Mouse (Mus musculus) kidney, embryonic 15.5 days (tissue): ENCODE data around the gene Abcb1a. TPM values are rescaled to one million over a fixed set of nuclear protein-coding genes. Genes with fewer than 3 reads are reported as not detected.
"Not testable (repeated sequence)": the region's sequence is repeated elsewhere in the genome, so short reads cannot be mapped to it uniquely, and the experiment has no call there.

Source experiments
- ATAC-seq: fragments of 200-750 bp; cut with Nextera tagmentation; replicated peaks from 2 replicates; pipeline ENCODE4 v1.8.0; 2017; ENCODE audit warnings: moderate TSS enrichment; ENCODE audit not compliant: low FRiP score
- H3K27ac ChIP-seq: fragments of 300-500 bp; sonication (generic); 2 replicates; pipeline ENCODE4 v1.5.1; 2015; ENCODE audit warnings: mild to moderate bottlenecking, inconsistent platforms
- H3K27me3 ChIP-seq: fragments of 300-500 bp; sonication (generic); 2 replicates; pipeline ENCODE4 v1.6.1; 2015; ENCODE audit warnings: inconsistent platforms
- H3K36me3 ChIP-seq: fragments of 300-500 bp; sonication (generic); 2 replicates; pipeline ENCODE4 v1.6.1; 2015; ENCODE audit warnings: inconsistent platforms
- H3K4me1 ChIP-seq: fragments of 300-500 bp; sonication (generic); 2 replicates; pipeline ENCODE4 v1.6.1; 2015; ENCODE audit warnings: inconsistent platforms
- H3K4me2 ChIP-seq: fragments of 300-500 bp; sonication (generic); 2 replicates; pipeline ENCODE4 v1.6.1; 2015; ENCODE audit warnings: moderate library complexity, mild to moderate bottlenecking, inconsistent platforms
- H3K4me3 ChIP-seq: fragments of 300-500 bp; sonication (generic); replicated peaks from 2 replicates; pipeline ENCODE4 v1.5.1; 2015; ENCODE audit warnings: mild to moderate bottlenecking, inconsistent platforms
- H3K9ac ChIP-seq: fragments of 300-500 bp; sonication (generic); 2 replicates; pipeline ENCODE4 v1.6.1; 2015; ENCODE audit warnings: mild to moderate bottlenecking, inconsistent platforms
- H3K9me3 ChIP-seq: fragments of 300-500 bp; sonication (generic); replicated peaks from 2 replicates; pipeline ENCODE4 v1.6.1; 2016; ENCODE audit warnings: inconsistent platforms
- WGBS: fragments of 180-500 bp; shearing (Covaris S2); methylation state at CpG from one replicate; pipeline ENCODE4 v1.1.7; 2015; ENCODE audit warnings: mixed read lengths; 5-methylcytosine and 5-hydroxymethylcytosine counted together
- polyA plus RNA-seq: library from polyadenylated mRNA; unstranded; fragments of >200 nt; fragmentation: Nextera tagmentation; extraction: Ambion mirVana; gene quantifications from 2 replicates; pipeline ENCODE4 v1.2.1, GENCODE M21; 2015

Abcb1a gene
- polyA plus RNA-seq, 1 experiment from 2014 or later = 0.43 TPM

DNA sequence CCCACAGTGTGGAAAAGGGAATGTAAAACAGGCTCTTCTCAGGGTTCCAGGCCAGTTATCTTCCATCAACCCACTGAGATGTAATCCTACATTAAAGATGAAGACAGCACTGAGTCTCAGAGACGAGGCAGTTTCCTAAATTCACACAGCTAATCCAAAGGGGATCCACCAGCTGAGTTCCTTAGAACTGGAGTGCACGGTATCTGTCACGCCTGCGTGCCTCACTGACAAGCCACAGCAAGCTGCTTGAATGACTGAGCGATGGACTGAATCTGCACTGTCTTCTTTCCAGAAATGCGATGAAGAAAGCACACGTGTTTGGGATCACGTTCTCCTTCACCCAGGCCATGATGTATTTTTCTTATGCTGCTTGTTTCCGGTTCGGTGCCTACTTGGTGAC, 73.4 kb downstream of the Abcb1a start:
- not testable (repeated sequence) for H3K36me3 ChIP-seq, H3K4me1 ChIP-seq, H3K4me2 ChIP-seq, H3K4me3 ChIP-seq, H3K9ac ChIP-seq, H3K9me3 ChIP-seq, H3K27me3 ChIP-seq, H3K27ac ChIP-seq
- 0 out of 2 replicates have a peak, but pooled peaks have one; percentile 56 for ATAC-seq
- WGBS = 51% methylated on average over 10 of the region's 10 CpGs

DNA sequence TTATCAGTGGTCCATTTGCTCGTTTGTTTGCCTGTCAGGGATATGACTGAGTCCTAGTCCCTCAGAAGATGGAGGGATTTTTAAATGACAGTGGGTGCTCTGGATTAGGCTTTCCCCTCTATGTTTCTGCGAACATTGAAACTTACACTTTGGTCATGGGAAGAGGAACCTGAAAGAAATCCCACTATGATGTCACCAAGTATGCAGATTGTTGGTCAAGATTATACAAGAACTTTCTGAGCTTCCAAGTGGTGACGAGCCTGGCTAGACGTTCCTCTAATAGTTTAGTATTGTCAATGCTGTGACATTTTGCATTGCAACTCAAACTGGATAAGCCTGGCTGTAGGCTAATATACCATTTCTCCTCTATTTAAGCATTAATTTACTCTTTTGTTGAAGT, 76.5 kb downstream of the Abcb1a start:
- no peak for ATAC-seq
- Histone ChIP-seq H3K4me1 (no peaks in the 10 kb centered on the region), H3K9ac (no peak overlapping the region), H3K4me3 (no peak overlapping the region), H3K9me3 (no peaks in the 10 kb centered on the region), H3K27ac (no peak overlapping the region), H3K36me3 (no peaks in the 10 kb centered on the region), H3K27me3 (no peaks in the 10 kb centered on the region), H3K4me2 (no peak overlapping the region)
- 75% methylated on average over 4 of the region's 4 CpGs for WGBS

DNA sequence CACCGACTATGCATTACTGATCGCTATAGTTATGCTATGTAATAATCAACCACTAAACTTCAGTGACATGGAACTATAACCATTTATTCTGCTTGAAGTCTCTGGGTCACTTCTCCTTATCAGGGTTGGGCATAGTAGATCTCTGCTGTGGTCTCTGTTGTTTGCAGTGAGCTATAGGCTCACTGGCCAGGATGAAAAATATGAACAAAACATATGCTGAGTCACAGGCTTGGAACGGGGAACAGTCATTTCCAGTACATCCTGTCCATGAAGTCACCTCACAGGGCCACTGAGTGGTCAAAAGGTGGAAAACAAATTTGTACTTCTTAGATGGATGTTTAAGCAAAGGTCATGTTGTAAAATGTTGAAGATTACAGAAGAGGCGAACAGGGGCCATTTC, 77.2 kb downstream of the Abcb1a start:
- Histone ChIP-seq H3K36me3 (no peaks in the 10 kb centered on the region), H3K27ac (no peak overlapping the region), H3K4me3 (no peak overlapping the region), H3K9ac (no peak overlapping the region), H3K4me2 (no peak overlapping the region), H3K27me3 (no peaks in the 10 kb centered on the region), H3K4me1 (no peaks in the 10 kb centered on the region), H3K9me3 (no peaks in the 10 kb centered on the region)
- WGBS = 88% methylated on average over 4 of the region's 4 CpGs
- ATAC-seq = no peak

DNA sequence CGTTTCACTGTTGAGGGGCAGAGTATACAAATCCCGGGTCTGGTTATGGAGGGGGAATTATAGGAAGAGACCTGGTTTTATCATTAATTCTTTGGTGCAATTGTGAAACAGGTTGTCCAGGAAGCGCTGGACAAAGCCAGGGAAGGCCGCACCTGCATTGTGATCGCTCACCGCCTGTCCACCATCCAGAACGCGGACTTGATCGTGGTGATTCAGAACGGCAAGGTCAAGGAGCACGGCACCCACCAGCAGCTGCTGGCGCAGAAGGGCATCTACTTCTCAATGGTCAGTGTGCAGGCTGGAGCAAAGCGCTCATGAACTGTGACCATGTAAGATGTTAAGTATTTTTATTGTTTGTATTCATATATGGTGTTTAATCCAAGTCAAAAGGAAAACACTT, 87.4 kb downstream of the Abcb1a start:
- H3K4me1 ChIP-seq, H3K36me3 ChIP-seq, ATAC-seq, H3K9ac ChIP-seq, H3K27ac ChIP-seq, H3K9me3 ChIP-seq, H3K27me3 ChIP-seq, H3K4me3 ChIP-seq, H3K4me2 ChIP-seq: not testable (repeated sequence)
- WGBS = 93% methylated on average over 13 of the region's 13 CpGs

DNA sequence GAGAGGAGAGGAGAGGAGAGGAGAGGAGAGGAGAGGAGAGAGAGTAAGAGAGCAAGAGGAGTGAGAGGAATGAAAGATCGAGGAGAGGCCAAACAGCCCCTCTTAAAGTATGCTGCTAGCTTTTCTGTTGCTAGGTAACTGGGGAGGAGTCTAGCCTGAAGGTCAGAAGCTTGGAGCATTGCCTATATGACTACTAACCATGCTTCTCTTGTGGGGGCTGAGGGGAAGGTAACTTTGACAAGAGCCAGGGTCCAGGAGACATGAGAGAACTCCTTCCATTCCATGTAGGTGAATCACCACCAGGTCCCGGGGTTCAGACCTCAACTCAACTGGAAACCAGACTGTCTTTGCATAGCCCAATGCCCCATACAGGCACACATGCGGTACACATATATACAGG, 113.0 kb downstream of the Abcb1a start:
- Histone ChIP-seq H3K4me2 (no peak overlapping the region), H3K9ac (no peak overlapping the region), H3K36me3 (no peaks in the 10 kb centered on the region), H3K27me3 (no peaks in the 10 kb centered on the region), H3K4me1 (no peaks in the 10 kb centered on the region), H3K27ac (no peak overlapping the region), H3K4me3 (no peak overlapping the region), H3K9me3 (no peaks in the 10 kb centered on the region)
- no peak for ATAC-seq
- WGBS = 73% methylated on average over 3 of the region's 3 CpGs

DNA sequence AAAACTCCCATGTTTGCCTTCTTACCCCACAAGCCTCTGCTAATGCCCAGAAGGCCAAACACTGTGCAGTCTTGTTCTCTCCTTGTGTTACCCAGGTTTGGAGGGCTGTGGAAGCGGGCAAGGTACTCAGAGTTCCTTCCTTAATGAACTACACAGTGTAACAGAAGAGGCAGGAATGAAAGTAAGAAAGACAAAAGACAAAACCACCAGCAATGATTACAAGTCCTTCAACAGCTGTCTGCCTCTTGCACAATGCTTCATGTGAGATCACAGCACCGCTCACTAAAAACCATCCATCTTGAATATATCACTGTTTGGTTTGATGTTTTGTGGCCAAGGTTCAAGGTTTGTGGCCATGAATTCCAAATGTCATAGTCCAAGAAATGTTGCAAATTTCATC, 118.4 kb downstream of the Abcb1a start:
- 80% methylated on average over 2 of the region's 2 CpGs for WGBS
- Histone ChIP-seq H3K27ac (no peak overlapping the region), H3K4me2 (no peak overlapping the region), H3K27me3 (no peaks in the 10 kb centered on the region), H3K36me3 (no peaks in the 10 kb centered on the region), H3K4me1 (no peaks in the 10 kb centered on the region), H3K9ac (no peak overlapping the region), H3K9me3 (no peaks in the 10 kb centered on the region), H3K4me3 (no peak overlapping the region)
- no peak for ATAC-seq

DNA sequence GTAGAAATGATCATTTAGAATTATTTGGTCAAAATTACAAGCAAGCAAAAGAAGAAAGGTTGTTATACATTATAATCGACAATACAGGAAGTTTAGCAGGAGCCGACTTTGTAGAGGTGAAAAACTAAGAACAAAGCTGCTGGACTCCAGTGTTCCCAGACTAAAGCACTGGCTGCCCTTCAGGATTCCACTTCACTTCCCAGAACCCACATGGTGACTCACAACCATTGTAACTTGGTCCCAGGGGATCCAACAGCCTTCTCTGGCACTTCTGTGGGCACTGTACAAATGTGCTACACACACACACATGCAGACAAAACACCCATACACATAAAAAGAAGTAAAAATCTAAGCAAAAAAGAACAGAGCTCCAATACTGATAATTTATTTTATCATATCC, 118.9 kb downstream of the Abcb1a start:
- Histone ChIP-seq H3K4me2 (no peak overlapping the region), H3K9me3 (no peaks in the 10 kb centered on the region), H3K27me3 (no peaks in the 10 kb centered on the region), H3K4me3 (no peak overlapping the region), H3K4me1 (no peaks in the 10 kb centered on the region), H3K27ac (no peak overlapping the region), H3K36me3 (no peaks in the 10 kb centered on the region), H3K9ac (no peak overlapping the region)
- WGBS = 97% methylated on average over 2 of the region's 2 CpGs
- no peak for ATAC-seq

DNA sequence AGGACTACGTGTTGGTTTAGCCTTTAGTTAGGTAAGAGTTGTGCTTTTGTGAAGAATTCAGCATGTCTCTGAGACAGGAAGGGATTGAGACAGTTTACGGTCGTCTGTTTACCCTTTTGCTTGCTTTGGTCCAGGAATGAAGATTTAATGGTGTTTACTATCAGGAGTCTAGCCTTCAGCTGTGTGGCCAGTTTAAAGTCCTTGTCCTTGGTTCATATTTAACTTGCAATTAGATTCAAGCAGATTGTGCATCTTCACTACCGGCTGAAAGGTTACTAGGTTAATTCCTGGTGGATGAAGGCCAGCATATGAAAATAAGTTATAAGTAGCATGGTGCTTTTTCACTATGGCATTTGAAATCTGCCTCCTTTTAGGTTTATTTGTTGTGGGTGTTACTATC, 132.4 kb downstream of the Abcb1a start:
- no peak for ATAC-seq
- Histone ChIP-seq H3K4me2 (no peak overlapping the region), H3K27ac (no peak overlapping the region), H3K4me3 (no peak overlapping the region), H3K27me3 (peaks cover 5% of the 10 kb centered on the region; the same call in 1 of the 2 replicates), H3K36me3 (no peaks in the 10 kb centered on the region), H3K9me3 (no peaks in the 10 kb centered on the region), H3K4me1 (no peaks in the 10 kb centered on the region), H3K9ac (no peak overlapping the region)
- 61% methylated on average over 4 of the region's 4 CpGs for WGBS

Other genes starting within 250 kb of the Abcb1a start
- 41.0 and 45.1 TPM in 2 replicates for gene Dbf4, start 237.4 kb upstream of the Abcb1a start, polyA plus RNA-seq
- gene Slc25a40, start 237.2 kb upstream of the Abcb1a start, polyA plus RNA-seq = 12.8 and 13.3 TPM in 2 replicates
- 2.7 TPM in 2 replicates for gene Rundc3b, start 37.1 kb upstream of the Abcb1a start, polyA plus RNA-seq
- 1.2 and 3.4 TPM in 2 replicates for gene Abcb1b, start 138.1 kb downstream of the Abcb1a start, polyA plus RNA-seq
- 0.53 and 0.86 TPM in 2 replicates for gene Abcb4, start 233.6 kb downstream of the Abcb1a start, polyA plus RNA-seq